Mouse (Mus musculus) stomach, postnatal 0 days (tissue): ENCODE results near the gene Tprkb.
"Not testable (repeated sequence)": the region's sequence is repeated elsewhere in the genome, so short reads cannot be mapped to it uniquely, and the experiment has no call there.

ENCODE experiments used
- CTCF ChIP-seq: IDR thresholded peaks from 2 replicates; pipeline ENCODE4 v1.5.1; 2016; ENCODE audit warnings: antibody characterized with exemption, low read depth, mild to moderate bottlenecking, moderate library complexity
- EP300 ChIP-seq: optimal IDR thresholded peaks from 2 replicates; pipeline ENCODE3; 2016; ENCODE audit warnings: antibody characterized with exemption

DNA sequence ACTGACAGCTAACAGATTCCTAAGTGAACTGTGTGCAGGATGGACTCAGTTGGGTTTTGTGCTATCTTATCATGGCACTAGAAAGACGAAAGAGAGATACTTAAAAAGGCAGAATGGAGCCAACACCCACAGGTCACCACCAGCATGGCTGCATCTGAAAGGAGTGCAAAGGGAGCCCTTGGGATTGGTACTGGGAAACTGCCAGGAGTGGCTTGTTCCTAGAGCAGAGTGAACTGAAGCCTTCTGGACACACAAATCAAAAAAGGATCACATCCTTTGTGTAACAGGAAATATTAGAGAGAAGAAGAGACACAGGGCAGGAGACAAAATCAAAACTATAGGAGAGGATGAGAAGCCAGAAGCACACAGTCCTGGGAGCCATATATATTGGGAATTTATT is 44.7 kb upstream of the Tprkb start:
- not testable (repeated sequence) for TF ChIP-seq CTCF, EP300
